ENCODE assay signal across 23 mouse cellular contexts in the genomic region with DNA sequence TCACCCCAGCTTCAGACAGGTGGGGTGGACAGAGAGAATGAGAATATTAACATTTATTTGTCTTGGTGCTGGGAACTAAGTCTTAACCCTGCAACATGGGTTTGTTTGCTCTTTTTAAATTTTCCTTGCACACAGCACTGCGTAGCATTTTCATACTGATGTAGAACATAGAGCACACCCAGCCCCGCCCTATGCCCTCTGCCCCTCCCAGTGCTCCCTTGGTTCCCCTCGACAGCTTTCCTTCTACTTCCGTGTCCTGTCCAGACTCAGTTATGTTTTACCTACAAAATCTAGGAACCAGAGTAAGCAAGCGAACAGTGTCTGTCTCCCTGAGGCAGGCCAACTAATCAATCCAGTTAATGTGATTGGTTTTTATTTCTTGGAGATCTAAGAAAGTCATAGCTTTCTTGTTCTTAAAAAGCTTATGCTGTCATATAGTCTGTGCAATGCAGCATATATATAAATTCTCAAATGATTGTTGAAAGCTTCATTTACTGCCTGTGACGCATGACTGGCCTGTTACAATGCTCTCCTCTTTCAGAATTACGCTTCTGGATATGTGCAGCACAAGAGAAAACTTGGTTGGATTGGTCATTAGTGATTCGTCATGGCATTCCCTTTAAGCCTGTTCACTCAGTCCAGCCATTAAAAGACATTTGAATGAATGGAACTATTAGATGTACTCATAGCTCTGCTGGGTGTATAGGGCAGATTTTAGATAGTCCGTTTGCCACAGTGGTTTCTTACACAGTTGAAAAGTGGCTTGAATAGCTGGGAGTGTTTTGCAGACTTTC. TPM values are rescaled to one million over a fixed set of nuclear protein-coding genes. Genes with fewer than 3 reads are reported as not detected.
DNase-seq lines count a peak whose midpoint lies in the region; ATAC-seq and TF ChIP-seq lines count a peak whose summit lies in the region.
"Had no signal": no experiment of that assay in that cellular context is flagged by ENCODE, and none has a peak within 500 bp of the region (broad histone marks: within the 10 kb centered on the region; RNA-seq: fewer than 3 reads in every experiment).

No protein-coding gene starts in this region.

- WGBS in intestine, embryonic 15.5 days, result 76% methylated on average over 9 of the region's 9 CpGs

- no peak for TF ChIP-seq CTCF in Patski (IDR thresholded peaks at IDR 0.05)

- H3K27ac ChIP-seq in intestine, embryonic 15.5 days, result no peak overlapping the region
- H3K27ac ChIP-seq: embryonic facial prominence, embryonic 13.5 days; hindbrain, embryonic 13.5 days; limb, embryonic 10.5 days; macrophage had no signal

- in situ Hi-C loops in Patski (cut with MboI; ENCODE audit: low pct_unique_long_range_greater_than_20kb), result no loop called here

- peaks cover 2% of the 10 kb centered on the region; the same call in 1 of the 2 replicates for H3K36me3 ChIP-seq in intestine, embryonic 15.5 days

- H3K4me3 ChIP-seq in intestine, embryonic 15.5 days (replicated peaks), result no peak overlapping the region
- H3K4me3 ChIP-seq: embryonic facial prominence, embryonic 13.5 days; heart, embryonic 12.5 days; hindbrain, embryonic 13.5 days; limb, embryonic 10.5 days had no signal

- H3K9ac ChIP-seq in intestine, embryonic 15.5 days, result no peak overlapping the region
- H3K9ac ChIP-seq: embryonic facial prominence, embryonic 13.5 days; heart, embryonic 12.5 days; hindbrain, embryonic 13.5 days had no signal

- H3K4me2 ChIP-seq in intestine, embryonic 15.5 days (replicated peaks), result no peak overlapping the region
- H3K4me2 ChIP-seq: embryonic facial prominence, embryonic 13.5 days; heart, embryonic 12.5 days; hindbrain, embryonic 13.5 days had no signal

- H3K4me1 ChIP-seq in intestine, embryonic 15.5 days (replicated peaks), result no peaks in the 10 kb centered on the region
- H3K4me1 ChIP-seq: embryonic facial prominence, embryonic 13.5 days; limb, embryonic 10.5 days had no signal

- intact Hi-C loops in heart, postnatal 25 days (cut with DNase I), result no loop called here

- H3K9me3 ChIP-seq in intestine, embryonic 15.5 days, result no peaks in the 10 kb centered on the region
- H3K9me3 ChIP-seq: embryonic facial prominence, embryonic 13.5 days; heart, embryonic 12.5 days; hindbrain, embryonic 13.5 days; limb, embryonic 10.5 days had no signal

- POLR2A ChIA-PET in Patski (lab: Charles Lee), result interaction anchor here (1.5 kb wide), 1 partner anchor 16 kb away, joined by 4 read pairs; no protein-coding TSS in a partner anchor

- H3K27me3 ChIP-seq in Patski, result no peaks in the 10 kb centered on the region
- H3K27me3 ChIP-seq in intestine, embryonic 15.5 days (replicated peaks), result no peaks in the 10 kb centered on the region
- H3K27me3 ChIP-seq: embryonic facial prominence, embryonic 13.5 days; heart, embryonic 12.5 days; hindbrain, embryonic 13.5 days had no signal

- DNase-seq in heart, adult 11 months, result peak; percentile 40
- no peak for DNase-seq in heart, postnatal 25 days (ENCODE audit: low spot score)
- DNase-seq in Patski (ENCODE audit: low read depth, low spot score), result no peak
- DNase-seq in cerebellum, postnatal 10 days, result no peak
- no peak for DNase-seq in heart, postnatal 4 days
- DNase-seq in gastrocnemius, postnatal 4 days (ENCODE audit: low spot score in 2 of 2), result no peak
- DNase-seq: adrenal gland, postnatal 36 days; cerebellum, adult 11-12 months; cerebellum, postnatal 14 days; gastrocnemius, postnatal 10 days; heart, adult 18-20 months; heart, postnatal 14 days; kidney, adult 8-10 months; kidney, postnatal 10 days; midbrain, embryonic 14.5 days; thymus, postnatal 14 days had no signal

- peak; percentile 39 for ATAC-seq in Patski
- peak; percentile 78 for ATAC-seq in intestine, embryonic 15.5 days
- ATAC-seq in megakaryocyte-erythroid progenitor cell, adult 5-6 weeks (replicated peaks; ENCODE audit: low FRiP score, low TSS enrichment, poor library complexity, severe bottlenecking), result peak; percentile 30; the same call in 1 of the 2 replicates

- CTCF ChIA-PET in Patski (lab: Charles Lee), result interaction anchor here (1.0 to 5.6 kb wide), 5 partner anchors 9 to 23 kb away, joined by 3 to 55 read pairs (median 3); partner anchors contain the start of genes Hs2st1 and Selenof

RNA-seq across cellular contexts. Expression of gene Selenof, which starts 23.1 kb away (rescaled TPM):
- 100 to 1,000 TPM; 141 to 147 TPM for total RNA-seq in heart, postnatal 25 days (2021)
- 873 TPM for polyA plus RNA-seq in Patski (2021)
- 618 and 622 TPM in 2 replicates for polyA plus RNA-seq in intestine, embryonic 15.5 days (2015; fragmentation: Nextera tagmentation; extraction: Ambion mirVana)
- total RNA-seq in megakaryocyte-erythroid progenitor cell, adult 5-6 weeks (2014; fragmentation: Nextera tagmentation), result 228 and 242 TPM in 2 replicates
- 570 and 661 TPM in 2 replicates for total RNA-seq in megakaryocyte-erythroid progenitor cell, adult 5-6 weeks (2017)
- 100 to 1,000 TPM; 224 to 252 TPM for total RNA-seq in heart, postnatal 4 days (2021)
- total RNA-seq in gastrocnemius, postnatal 4 days (2021), result 100 to 1,000 TPM; 226 to 228 TPM

RNA-seq across cellular contexts. Expression of gene Hs2st1, which starts 23.2 kb away (rescaled TPM):
- total RNA-seq in heart, postnatal 25 days (2021), result 10 to 100 TPM in 1 of 2 experiments, 1 to 10 TPM in 1; 9.8 to 10.3 TPM
- polyA plus RNA-seq in Patski (2021), result 44.0 TPM
- polyA plus RNA-seq in intestine, embryonic 15.5 days (2015; fragmentation: Nextera tagmentation; extraction: Ambion mirVana), result 9.4 and 10.3 TPM in 2 replicates
- total RNA-seq in megakaryocyte-erythroid progenitor cell, adult 5-6 weeks (2014; fragmentation: Nextera tagmentation), result 11.6 and 14.2 TPM in 2 replicates
- 9.9 and 11.4 TPM in 2 replicates for total RNA-seq in megakaryocyte-erythroid progenitor cell, adult 5-6 weeks (2017)
- total RNA-seq in heart, postnatal 4 days (2021), result 10 to 100 TPM; 20.8 to 23.2 TPM
- 10 to 100 TPM; 36.7 to 37.7 TPM for total RNA-seq in gastrocnemius, postnatal 4 days (2021)
